Mouse (Mus musculus) ES-E14 (cell line): ENCODE measurements around the gene Rgs1. TPM values are rescaled to one million over a fixed set of nuclear protein-coding genes. Genes with fewer than 3 reads are reported as not detected.

Experiments used
- DNase-seq: peaks from one replicate; pipeline ENCODE4 v3.0.0-alpha.2; 2013; ENCODE audit warnings: low read depth, low spot score
- H3K27ac ChIP-seq: 2 replicates; pipeline ENCODE4 v1.5.1; 2012; ENCODE audit warnings: low read depth, mild to moderate bottlenecking, low read length, moderate library complexity, mixed read lengths; ENCODE audit not compliant: poor library complexity, insufficient read depth, severe bottlenecking
- H3K36me3 ChIP-seq: 2 replicates; pipeline ENCODE4 v1.6.1; 2012; ENCODE audit warnings: mild to moderate bottlenecking, low read length, moderate library complexity, mixed read lengths; ENCODE audit not compliant: control insufficient read depth, poor library complexity, insufficient read depth, severe bottlenecking
- H3K4me1 ChIP-seq, 2 experiments: fragments of 150-350 bp in 1 of 2; sonication (generic) in 1 of 2; 2 replicates each; pipeline ENCODE4 v1.6.1; 2012; ENCODE audit warnings: low read length in 2 of 2, mild to moderate bottlenecking in 1 of 2, mixed read lengths in 1 of 2; ENCODE audit not compliant: control insufficient read depth in 2 of 2, insufficient read depth in 2 of 2, poor library complexity in 1 of 2
- H3K4me3 ChIP-seq, 2 experiments: fragments of 150-350 bp in 1 of 2; sonication (generic) in 1 of 2; 2 replicates each; pipeline ENCODE4 v1.5.1; 2012; ENCODE audit warnings: low read length in 2 of 2, low read depth in 1 of 2, mild to moderate bottlenecking in 1 of 2, mixed read lengths in 1 of 2; ENCODE audit not compliant: insufficient read depth in 1 of 2, poor library complexity in 1 of 2, severe bottlenecking in 1 of 2
- H3K9ac ChIP-seq: 2 replicates; pipeline ENCODE4 v1.6.1; 2012; ENCODE audit warnings: low read depth, mild to moderate bottlenecking, low read length, mixed read lengths; ENCODE audit not compliant: poor library complexity, insufficient read depth, severe bottlenecking
- H3K9me3 ChIP-seq: fragments of 150-350 bp; sonication (generic); 2 replicates; pipeline ENCODE4 v1.6.1; 2012; ENCODE audit warnings: low read depth, mild to moderate bottlenecking, low read length; ENCODE audit not compliant: control insufficient read depth, insufficient read depth
- CHD2 ChIP-seq: IDR thresholded peaks from 2 replicates; pipeline ENCODE4 v1.6.1; 2014; ENCODE audit warnings: mild to moderate bottlenecking, low read depth, low read length, inconsistent platforms
- HCFC1 ChIP-seq: IDR thresholded peaks from 2 replicates; pipeline ENCODE4 v1.6.1; 2012; ENCODE audit warnings: low read length, inconsistent platforms, borderline replicate concordance; ENCODE audit not compliant: insufficient read depth
- MAFK ChIP-seq: IDR thresholded peaks from 2 replicates; pipeline ENCODE4 v1.6.1; 2014; ENCODE audit warnings: mild to moderate bottlenecking, low read depth, low read length, inconsistent platforms; ENCODE audit not compliant: insufficient read depth
- ZC3H11A ChIP-seq: IDR thresholded peaks from 2 replicates; pipeline ENCODE4 v1.6.1; 2012; ENCODE audit warnings: low read depth, mild to moderate bottlenecking, inconsistent platforms, low read length, borderline replicate concordance
- ZNF384 ChIP-seq: IDR thresholded peaks from 2 replicates; pipeline ENCODE4 v1.6.1; 2012; ENCODE audit warnings: low read depth, low read length, inconsistent platforms
- in situ Hi-C, 2 experiments: fragments of 600-800 bp; cut with MboI; formaldehyde crosslinking; loops; one replicate each; pipeline ENCODE4 v1.15.1; 2025; ENCODE audit warnings: low sequenced_read_pairs in 2 of 2, inconsistent platforms in 1 of 2; ENCODE audit not compliant: unreplicated experiment in 2 of 2
- total RNA-seq: library from RNA; depleted of rRNA; stranded (reverse); fragments of 300-350 nt; gene quantifications from 2 replicates; pipeline ENCODE4 v1.2.3, GENCODE M21; 2012

Rgs1 gene
- total RNA-seq, 1 experiment = not detected

- DNase-seq = no peak
- H3K27ac ChIP-seq = no peak overlapping the region
- in situ Hi-C loops = no loop called here
- no peaks in the 10 kb centered on the region for H3K4me1 ChIP-seq
- TF ChIP-seq HCFC1 (no peak), ZNF384 (no peak), MAFK (no peak), CHD2 (no peak), ZC3H11A (no peak)
- H3K9ac ChIP-seq = no peak overlapping the region
- no peak overlapping the region for H3K4me3 ChIP-seq
- H3K36me3 ChIP-seq = no peaks in the 10 kb centered on the region
- H3K9me3 ChIP-seq = no peaks in the 10 kb centered on the region
Measured at GRCm38 (mm10) chr1:144269112-144269511, 20.1 kb upstream of the Rgs1 start.

GRCm38 (mm10) chr1:144267471-144268470, 18.7 kb upstream of the Rgs1 start:
- in situ Hi-C loops = no loop called here
- no peaks in the 10 kb centered on the region for H3K9me3 ChIP-seq
- no peak for DNase-seq

GRCm38 (mm10) chr1:144264000-144264399, 15.0 kb upstream of the Rgs1 start:
- TF ChIP-seq ZC3H11A (no peak), ZNF384 (no peak), MAFK (no peak), CHD2 (no peak), HCFC1 (no peak)
- H3K4me1 ChIP-seq = no peaks in the 10 kb centered on the region
- no peak overlapping the region for H3K4me3 ChIP-seq
- no peaks in the 10 kb centered on the region for H3K9me3 ChIP-seq
- no peaks in the 10 kb centered on the region for H3K36me3 ChIP-seq
- H3K9ac ChIP-seq = no peak overlapping the region
- H3K27ac ChIP-seq = no peak overlapping the region
- in situ Hi-C loops = no loop called here
- no peak for DNase-seq

More at GRCm38 (mm10) chr1:144267471-144268470, 18.7 kb upstream of the Rgs1 start:
- TF ChIP-seq ZNF384 = no peak
- TF ChIP-seq MAFK = no peak
- TF ChIP-seq HCFC1 = no peak
- TF ChIP-seq CHD2 = no peak
- no peak for TF ChIP-seq ZC3H11A
- Histone ChIP-seq H3K36me3 (no peaks in the 10 kb centered on the region), H3K4me1 (no peaks in the 10 kb centered on the region), H3K9ac (no peak overlapping the region), H3K4me3 (no peak overlapping the region), H3K27ac (no peak overlapping the region)

DNA sequence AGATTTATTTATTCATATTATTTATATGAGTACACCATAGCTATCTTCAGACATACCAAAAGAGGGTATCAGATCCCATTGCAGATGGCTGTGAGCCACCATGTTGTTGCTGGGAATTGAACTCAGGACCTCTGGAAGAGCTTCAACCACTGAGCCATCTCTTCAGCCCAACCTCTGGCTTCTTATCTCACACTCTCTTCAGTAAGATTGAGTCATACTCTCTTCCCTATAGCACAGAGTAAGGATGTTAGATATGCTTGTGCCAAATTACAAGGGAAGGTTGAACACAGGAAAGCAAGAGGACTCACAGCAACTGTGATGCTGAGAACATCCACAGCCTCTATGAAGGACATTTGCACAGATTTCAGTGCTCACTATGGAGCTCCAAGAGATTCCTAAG, 13.0 kb upstream of the Rgs1 start:
- no peak for DNase-seq
- TF ChIP-seq HCFC1 (no peak), CHD2 (no peak), ZNF384 (no peak), ZC3H11A (no peak), MAFK (no peak)
- in situ Hi-C loops = no loop called here
- no peak overlapping the region for H3K4me3 ChIP-seq
- no peak overlapping the region for H3K9ac ChIP-seq
- no peaks in the 10 kb centered on the region for H3K9me3 ChIP-seq
- no peaks in the 10 kb centered on the region for H3K36me3 ChIP-seq
- H3K4me1 ChIP-seq = no peaks in the 10 kb centered on the region
- no peak overlapping the region for H3K27ac ChIP-seq

GRCm38 (mm10) chr1:144258779-144259178, 9.7 kb upstream of the Rgs1 start:
- in situ Hi-C loops = no loop called here
- H3K36me3 ChIP-seq = no peaks in the 10 kb centered on the region
- H3K4me1 ChIP-seq = no peaks in the 10 kb centered on the region
- H3K27ac ChIP-seq = no peak overlapping the region
- TF ChIP-seq CHD2 (no peak), MAFK (no peak), ZC3H11A (no peak), ZNF384 (no peak), HCFC1 (no peak)
- no peak for DNase-seq
- H3K4me3 ChIP-seq = no peak overlapping the region
- no peak overlapping the region for H3K9ac ChIP-seq
- no peaks in the 10 kb centered on the region for H3K9me3 ChIP-seq
